Mouse (Mus musculus) lung, postnatal 0 days (tissue): ENCODE data around the gene Chchd6. TPM values are rescaled to one million over a fixed set of nuclear protein-coding genes. Genes with fewer than 3 reads are reported as not detected.

ENCODE experiments used
- ATAC-seq: fragments of 200-750 bp; cut with Nextera tagmentation; 2 replicates; pipeline ENCODE4 v1.8.0; 2017; ENCODE audit warnings: moderate library complexity
- DNase-seq: peaks from one replicate; pipeline ENCODE4 v3.0.0-alpha.2; 2016; ENCODE audit warnings: low spot score
- H3K27ac ChIP-seq: fragments of 300-500 bp; sonication (generic); 2 replicates; pipeline ENCODE4 v1.5.1; 2014; ENCODE audit warnings: antibody characterized with exemption, mild to moderate bottlenecking, low read length, mixed read lengths
- H3K27me3 ChIP-seq: fragments of 300-500 bp; sonication (generic); replicated peaks from 2 replicates; pipeline ENCODE4 v1.6.1; 2014; ENCODE audit warnings: low read length, mixed read lengths; ENCODE audit not compliant: insufficient read depth
- H3K36me3 ChIP-seq: fragments of 300-500 bp; sonication (generic); 2 replicates; pipeline ENCODE4 v1.6.1; 2014; ENCODE audit warnings: low read length, mixed read lengths; ENCODE audit not compliant: insufficient read depth
- H3K4me1 ChIP-seq: fragments of 300-500 bp; sonication (generic); 2 replicates; pipeline ENCODE4 v1.6.1; 2014; ENCODE audit warnings: antibody characterized with exemption, low read depth, low read length, mixed read lengths; ENCODE audit not compliant: insufficient read depth
- H3K4me2 ChIP-seq: fragments of 300-500 bp; sonication (generic); replicated peaks from 2 replicates; pipeline ENCODE4 v1.6.1; 2014; ENCODE audit warnings: low read depth, mild to moderate bottlenecking, low read length, moderate library complexity, mixed read lengths
- H3K4me3 ChIP-seq: fragments of 300-500 bp; sonication (generic); 2 replicates; pipeline ENCODE4 v1.5.1; 2014; ENCODE audit warnings: low read depth, low read length
- H3K9ac ChIP-seq: fragments of 300-500 bp; sonication (generic); replicated peaks from 2 replicates; pipeline ENCODE4 v1.6.1; 2014; ENCODE audit warnings: low read depth, mild to moderate bottlenecking
- H3K9me3 ChIP-seq: fragments of 300-500 bp; sonication (generic); 2 replicates; pipeline ENCODE4 v1.6.1; 2016; ENCODE audit warnings: low read length, mixed read lengths
- CTCF ChIP-seq: IDR thresholded peaks from 2 replicates; pipeline ENCODE4 v1.5.1; 2016; ENCODE audit warnings: antibody characterized with exemption, mild to moderate bottlenecking
- EP300 ChIP-seq: IDR thresholded peaks from 2 replicates; pipeline ENCODE4 v1.6.1; 2016; ENCODE audit warnings: antibody characterized with exemption, mild to moderate bottlenecking, control low read depth
- WGBS: fragments of 180-500 bp; shearing (Covaris S2); extraction: QIAGEN DNeasy Blood & Tissue Kit; methylation state at CpG from one replicate; pipeline ENCODE4 v1.1.7; 2014; 5-methylcytosine and 5-hydroxymethylcytosine counted together
- polyA plus RNA-seq: library from polyadenylated mRNA; unstranded; fragments of >200 nt; fragmentation: Nextera tagmentation; extraction: Ambion mirVana; gene quantifications from 2 replicates; pipeline ENCODE4 v1.2.1, GENCODE M21; 2015

The Chchd6 gene
- polyA plus RNA-seq, 1 experiment from 2014 or later = 25.0 TPM

DNA sequence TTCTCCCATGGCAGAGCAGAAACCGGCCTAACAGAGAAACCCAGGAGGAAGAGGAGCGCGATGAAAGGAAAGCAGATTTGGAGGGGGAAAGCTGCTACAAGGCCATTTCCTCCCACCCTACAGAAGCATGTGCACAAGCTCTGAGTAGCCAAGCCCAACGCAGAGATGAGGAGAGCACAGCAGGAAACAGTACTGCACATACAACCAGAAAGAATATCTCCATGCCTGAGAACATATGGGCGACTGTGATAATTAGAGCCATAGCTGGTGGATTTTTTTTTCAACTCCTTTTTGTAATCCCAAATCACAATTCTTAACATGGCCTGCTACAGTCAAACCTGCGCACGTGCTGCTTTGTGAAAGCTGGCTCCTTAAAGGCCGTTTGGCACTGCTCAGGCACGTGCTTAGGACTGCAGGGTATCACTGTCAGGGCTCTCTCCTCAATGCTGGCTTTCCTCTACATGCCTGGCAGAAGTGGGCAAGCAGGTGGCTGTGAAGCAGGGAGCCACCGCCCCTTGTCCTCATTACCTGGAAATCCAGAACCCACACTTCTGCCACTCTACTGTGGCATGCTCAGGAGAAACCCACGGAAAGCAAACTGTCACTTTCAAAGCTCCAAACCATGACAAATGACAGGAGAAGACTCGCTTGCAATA lies 129.3 kb downstream of the Chchd6 start:
- Histone ChIP-seq H3K27ac (no peak overlapping the region), H3K27me3 (no peaks in the 10 kb centered on the region), H3K9ac (no peak overlapping the region), H3K4me2 (no peak overlapping the region), H3K4me1 (peaks cover 20% of the 10 kb centered on the region; the same call in 1 of the 2 replicates), H3K9me3 (no peaks in the 10 kb centered on the region), H3K4me3 (no peak overlapping the region), H3K36me3 (no peaks in the 10 kb centered on the region)
- 62% methylated on average over 12 of the region's 12 CpGs for WGBS
- no peak for TF ChIP-seq EP300
- no peak for TF ChIP-seq CTCF
- DNase-seq = no peak
- ATAC-seq = no peak

DNA sequence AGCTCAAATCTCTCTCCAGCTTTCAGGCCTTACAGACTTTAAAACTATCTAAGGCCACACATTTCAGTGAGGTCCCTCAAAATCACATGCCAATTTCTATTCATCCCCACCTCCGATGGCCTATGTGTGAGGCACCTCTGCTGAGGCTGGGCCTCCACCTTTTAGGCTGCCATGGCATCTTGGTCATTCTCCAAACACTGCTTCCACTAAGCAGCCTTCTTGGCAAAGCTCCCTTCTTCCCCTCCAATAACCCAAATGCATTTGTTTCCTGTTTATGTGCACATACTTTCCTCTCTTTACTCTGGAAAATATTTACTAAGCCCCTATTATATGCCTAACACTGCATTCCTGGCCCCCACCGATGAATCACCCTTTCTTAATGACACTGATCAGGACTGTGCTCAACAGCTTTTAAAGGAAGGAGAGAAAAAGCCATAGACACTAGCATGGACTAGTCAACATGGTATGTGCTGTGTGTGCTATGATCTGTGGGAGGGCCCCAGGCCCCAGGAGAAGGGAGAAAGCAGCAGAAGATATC lies 133.2 kb downstream of the Chchd6 start:
- Histone ChIP-seq H3K9ac (no peak overlapping the region), H3K27ac (peak overlapping the region; percentile 7; the same call in 1 of the 2 replicates), H3K4me1 (peaks cover 22% of the 10 kb centered on the region; the same call in 1 of the 2 replicates), H3K4me3 (no peak overlapping the region), H3K4me2 (no peak overlapping the region), H3K9me3 (no peaks in the 10 kb centered on the region), H3K27me3 (no peaks in the 10 kb centered on the region), H3K36me3 (no peaks in the 10 kb centered on the region)
- DNase-seq = peak; percentile 41
- TF ChIP-seq EP300 (no peak), CTCF (no peak)
- peak; percentile 8; the same call in 1 of the 2 replicates for ATAC-seq
- 51% methylated on average over 2 of the region's 2 CpGs for WGBS

DNA sequence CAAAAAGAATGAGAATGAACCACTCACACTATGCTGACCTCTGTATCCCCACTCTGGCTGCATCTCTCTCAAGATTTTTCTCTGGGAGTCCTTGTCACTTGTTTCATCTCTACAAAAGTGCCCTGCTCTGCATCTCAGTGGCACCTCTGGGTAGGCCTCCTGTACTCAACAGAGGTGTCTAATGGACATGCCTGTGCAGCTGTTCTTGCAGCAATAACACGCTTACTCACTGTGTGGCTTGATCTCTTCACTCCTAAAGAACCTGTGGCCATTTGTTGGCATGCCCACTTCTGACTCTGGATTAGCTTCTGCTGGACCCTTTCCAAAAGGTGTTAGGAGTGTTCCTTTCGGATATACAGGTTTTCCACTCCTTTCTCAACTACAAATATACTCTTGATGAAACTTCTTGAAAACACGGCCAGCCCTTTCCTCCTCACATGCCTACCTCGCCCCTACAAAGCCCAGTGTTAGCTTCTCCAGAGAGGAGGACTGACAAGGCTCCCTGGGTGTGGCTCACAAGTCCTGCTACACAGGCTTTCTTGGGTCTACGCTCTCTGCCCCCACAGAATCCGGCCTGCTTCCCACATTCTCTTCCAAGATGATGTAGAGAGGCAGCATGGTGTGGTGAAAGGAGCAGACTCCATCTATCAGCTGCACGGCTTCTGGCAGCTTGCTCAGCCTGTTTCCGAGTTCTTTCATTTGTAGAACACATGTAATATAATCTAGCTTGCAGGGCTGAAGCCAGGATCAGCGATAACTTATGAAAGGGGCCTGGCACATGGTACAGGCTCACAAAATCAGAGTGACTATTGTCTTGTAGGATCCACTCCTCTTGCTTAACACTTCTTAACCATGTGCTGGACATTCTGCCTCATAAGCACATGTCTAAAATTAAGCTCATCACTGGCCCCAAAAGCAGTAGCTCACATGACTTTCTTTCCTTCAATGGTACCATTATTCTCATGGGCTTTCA lies 133.9 kb downstream of the Chchd6 start:
- Histone ChIP-seq H3K4me3 (no peak overlapping the region), H3K9ac (no peak overlapping the region), H3K36me3 (no peaks in the 10 kb centered on the region), H3K4me2 (no peak overlapping the region), H3K4me1 (peaks cover 22% of the 10 kb centered on the region; the same call in 1 of the 2 replicates), H3K27ac (peak overlapping the region; percentile 7; the same call in 1 of the 2 replicates), H3K27me3 (no peaks in the 10 kb centered on the region), H3K9me3 (no peaks in the 10 kb centered on the region)
- DNase-seq (peak; percentile 78), ATAC-seq (peak; percentile 67)
- WGBS = 40% methylated on average over 9 of the region's 9 CpGs
- TF ChIP-seq CTCF = no peak
- TF ChIP-seq EP300 = peak; percentile 50

DNA sequence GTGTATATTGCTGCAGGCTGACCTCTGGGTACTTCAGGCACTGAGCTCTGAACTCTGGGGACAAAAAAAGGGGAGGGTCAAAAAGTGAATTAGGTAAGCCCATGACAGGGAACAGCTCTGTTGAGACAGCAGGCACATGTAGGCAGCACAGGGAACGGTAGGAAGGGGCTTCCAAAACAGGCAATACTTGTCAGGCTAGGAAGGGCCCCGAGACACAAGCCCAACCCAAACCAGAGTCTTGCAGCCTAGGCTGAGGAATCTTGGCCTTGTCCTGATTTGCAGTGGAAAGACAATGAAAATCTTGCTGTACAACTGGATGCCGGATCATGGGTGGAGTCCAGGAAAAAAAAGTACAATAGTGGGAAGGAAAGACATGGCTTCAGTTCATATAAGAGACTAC lies 135.8 kb downstream of the Chchd6 start:
- H3K27ac ChIP-seq = no peak overlapping the region
- H3K9ac ChIP-seq = no peak overlapping the region
- no peaks in the 10 kb centered on the region for H3K36me3 ChIP-seq
- H3K9me3 ChIP-seq = no peaks in the 10 kb centered on the region
- H3K27me3 ChIP-seq = no peaks in the 10 kb centered on the region
- no peak overlapping the region for H3K4me2 ChIP-seq
- TF ChIP-seq CTCF (no peak), EP300 (0 out of 2 replicates have a peak, but pooled peaks have one; percentile 8)
- WGBS = 66% methylated on average over 3 of the region's 3 CpGs
- DNase-seq (no peak), ATAC-seq (no peak)
- no peak overlapping the region for H3K4me3 ChIP-seq
- peaks cover 22% of the 10 kb centered on the region; the same call in 1 of the 2 replicates for H3K4me1 ChIP-seq

DNA sequence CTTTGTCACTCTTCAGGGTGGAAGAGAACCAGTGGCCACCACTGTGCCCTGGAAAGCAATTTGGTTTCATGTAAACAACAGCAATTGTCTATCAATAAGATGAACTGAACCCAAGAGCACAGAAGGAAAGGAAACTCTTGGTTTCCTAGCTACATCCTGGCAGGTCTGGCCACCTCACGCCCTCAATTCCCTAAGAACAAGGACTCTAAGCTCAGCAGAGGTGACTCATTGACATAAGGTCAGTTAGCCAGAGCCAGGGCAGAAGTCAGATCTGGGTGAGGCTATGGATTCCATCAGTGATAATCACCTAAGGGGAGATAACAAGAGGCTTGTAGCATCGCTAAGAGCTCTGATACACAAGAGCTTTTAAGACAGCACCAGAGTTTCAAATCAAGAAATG lies 137.9 kb downstream of the Chchd6 start:
- ATAC-seq = no peak
- no peaks in the 10 kb centered on the region for H3K27me3 ChIP-seq
- TF ChIP-seq CTCF = no peak
- TF ChIP-seq EP300 = no peak
- H3K27ac ChIP-seq = no peak overlapping the region
- H3K9me3 ChIP-seq = no peaks in the 10 kb centered on the region
- H3K4me1 ChIP-seq = peaks cover 26% of the 10 kb centered on the region; the same call in 1 of the 2 replicates
- no peak for DNase-seq
- H3K4me3 ChIP-seq = no peak overlapping the region
- WGBS = 65% methylated on average over 2 of the region's 2 CpGs
- H3K36me3 ChIP-seq = no peaks in the 10 kb centered on the region
- no peak overlapping the region for H3K9ac ChIP-seq
- H3K4me2 ChIP-seq = no peak overlapping the region
